ENCODE assay signal across 20 mouse cellular contexts in the genomic region with DNA sequence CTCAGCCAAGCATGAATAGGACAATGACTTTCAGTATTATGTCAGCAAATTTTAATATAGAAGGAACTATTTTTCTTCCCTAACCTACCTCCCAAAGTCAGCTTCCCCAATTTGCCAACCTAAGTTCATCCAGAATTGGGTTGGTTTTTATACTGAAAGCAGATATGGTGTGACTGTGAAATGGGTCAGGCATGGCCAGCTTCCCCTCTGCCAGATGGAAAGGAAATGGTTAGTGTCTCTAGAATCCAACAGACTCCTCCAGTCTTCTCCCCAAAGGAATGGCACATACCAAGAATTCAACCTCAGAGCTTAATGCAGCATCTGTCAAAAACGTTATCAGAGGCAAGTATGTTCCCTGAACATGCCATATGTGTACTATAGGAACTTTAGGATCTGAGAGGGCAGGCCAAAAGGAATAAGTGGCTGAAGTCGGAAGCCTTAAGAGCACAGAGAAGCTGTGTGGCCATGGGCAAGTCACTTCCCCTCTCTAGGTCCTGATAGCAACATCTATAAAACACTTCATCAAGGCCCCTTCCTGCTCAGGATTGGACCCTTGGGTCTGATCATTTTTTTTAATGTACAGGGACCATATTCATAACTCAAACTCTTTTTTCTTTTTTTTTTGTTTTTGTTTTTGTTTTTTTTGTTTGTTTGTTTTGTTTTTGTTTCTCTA. TPM values are rescaled to one million over a fixed set of nuclear protein-coding genes. Genes with fewer than 3 reads are reported as not detected.
A peak's percentile ranks its signal among the peaks of the same experiment; 100 is the strongest.
DNase-seq lines count a peak whose midpoint lies in the region; ATAC-seq and TF ChIP-seq lines count a peak whose summit lies in the region.
"Had no signal": no experiment of that assay in that cellular context is flagged by ENCODE, and none has a peak within 500 bp of the region (broad histone marks: within the 10 kb centered on the region; RNA-seq: fewer than 3 reads in every experiment).

No protein-coding gene starts in this region.

- no peak for TF ChIP-seq EP300 in liver, embryonic 14.5 days (IDR thresholded peaks at IDR 0.05; ENCODE audit: low read depth)

- no peak for DNase-seq in liver, embryonic 11.5 days (ENCODE audit: low spot score)
- no peak for DNase-seq in liver
- DNase-seq in liver, embryonic 14.5 days (ENCODE audit: low read depth in 3 of 3, low spot score in 3 of 3): no peak
- DNase-seq in testis, postnatal 14 days (ENCODE audit: low spot score): no peak
- DNase-seq in adrenal gland, adult (ENCODE audit: inconsistent age in 2 of 2, low spot score in 1 of 2): no peak
- DNase-seq in spleen, postnatal 36 days (ENCODE audit: low spot score in 2 of 2): no peak
- DNase-seq: adrenal gland, postnatal 25 days; cerebellum, postnatal 14 days; gastrocnemius, adult 2 months; heart, adult 11 months; heart, postnatal 10 days; lung, embryonic 14.5 days; lung, postnatal 4 days had no signal

- H3K4me3 ChIP-seq in liver, embryonic 11.5 days (ENCODE audit: low read depth, low read length): 0 out of 2 replicates have a peak overlapping the region, but pooled peaks have one; percentile 10
- H3K4me3 ChIP-seq in bone marrow, adult 2 months (replicated peaks; ENCODE audit: control insufficient read depth, low read depth, low read length): no peak overlapping the region
- H3K4me3 ChIP-seq in liver, embryonic 14.5 days (ENCODE audit: insufficient read depth in 1 of 2, low read depth in 2 of 2, low read length in 2 of 2): no peak overlapping the region
- H3K4me3 ChIP-seq: embryonic facial prominence, embryonic 12.5 days; forebrain, embryonic 15.5 days; gastrocnemius, adult 2 months; intestine, embryonic 15.5 days had no signal

- TF ChIP-seq POLR2A in bone marrow, adult 2 months (IDR thresholded peaks at IDR 0.05; ENCODE audit: borderline replicate concordance, control insufficient read depth, low read depth, low read length): no peak

- H3K36me3 ChIP-seq in liver, embryonic 11.5 days (ENCODE audit: control insufficient read depth, insufficient read depth, low read length): no peaks in the 10 kb centered on the region
- no peaks in the 10 kb centered on the region for H3K36me3 ChIP-seq in liver, embryonic 14.5 days (replicated peaks; ENCODE audit: control insufficient read depth, insufficient read depth, low read depth)
- H3K36me3 ChIP-seq: embryonic facial prominence, embryonic 12.5 days; forebrain, embryonic 15.5 days; intestine, embryonic 15.5 days had no signal

- TF ChIP-seq CTCF in bone marrow, adult 2 months (IDR thresholded peaks at IDR 0.05; ENCODE audit: control insufficient read depth, insufficient read depth, low read length): no peak
- no peak for TF ChIP-seq CTCF in liver, embryonic 14.5 days (IDR thresholded peaks at IDR 0.05; ENCODE audit: low read depth)

- no peaks in the 10 kb centered on the region for H3K27me3 ChIP-seq in liver, embryonic 11.5 days (replicated peaks; ENCODE audit: control insufficient read depth, insufficient read depth, low read length)
- H3K27me3 ChIP-seq in liver, embryonic 14.5 days (ENCODE audit: control insufficient read depth, insufficient read depth, low read length): no peaks in the 10 kb centered on the region
- H3K27me3 ChIP-seq: embryonic facial prominence, embryonic 12.5 days; forebrain, embryonic 15.5 days; intestine, embryonic 15.5 days; Patski had no signal

- peak overlapping the region; percentile 52 for H3K4me2 ChIP-seq in liver, embryonic 11.5 days
- H3K4me2 ChIP-seq in liver, embryonic 14.5 days (ENCODE audit: low read depth): peak overlapping the region; percentile 64
- H3K4me2 ChIP-seq: embryonic facial prominence, embryonic 12.5 days; forebrain, embryonic 15.5 days; hindbrain, embryonic 14.5 days; intestine, embryonic 15.5 days; lung, embryonic 14.5 days had no signal

- H3K27ac ChIP-seq in liver, embryonic 11.5 days (ENCODE audit: low read depth, low read length): peak overlapping the region; percentile 98
- H3K27ac ChIP-seq in bone marrow, adult 2 months (ENCODE audit: control insufficient read depth, insufficient read depth, low read depth, low read length, poor library complexity): peak overlapping the region; percentile 94
- peak overlapping the region; percentile 95 for H3K27ac ChIP-seq in liver, embryonic 14.5 days
- H3K27ac ChIP-seq: embryonic facial prominence, embryonic 12.5 days; forebrain, embryonic 15.5 days; gastrocnemius, adult 2 months; hindbrain, embryonic 14.5 days; intestine, embryonic 15.5 days had no signal

- WGBS in liver, embryonic 11.5 days: 48% methylated on average over 2 of the region's 2 CpGs
- 40% methylated on average over 2 of the region's 2 CpGs for WGBS in bone marrow, adult 2 months
- 32% methylated on average over 2 of the region's 2 CpGs for WGBS in liver, embryonic 14.5 days (ENCODE audit: insufficient replicate concordance)

- H3K9ac ChIP-seq in liver, embryonic 11.5 days (ENCODE audit: low read depth, low read length): peak overlapping the region; percentile 52
- H3K9ac ChIP-seq in liver, embryonic 14.5 days (replicated peaks): peak overlapping the region; percentile 52
- H3K9ac ChIP-seq: embryonic facial prominence, embryonic 12.5 days; forebrain, embryonic 15.5 days; hindbrain, embryonic 14.5 days; intestine, embryonic 15.5 days; lung, embryonic 14.5 days had no signal

- no peaks in the 10 kb centered on the region for H3K9me3 ChIP-seq in liver, embryonic 11.5 days (ENCODE audit: control insufficient read depth, low read length)
- no peaks in the 10 kb centered on the region for H3K9me3 ChIP-seq in liver, embryonic 14.5 days (ENCODE audit: control insufficient read depth, low read length)
- H3K9me3 ChIP-seq: embryonic facial prominence, embryonic 12.5 days; forebrain, embryonic 15.5 days; intestine, embryonic 15.5 days had no signal

- no peak; the same call in 1 of the 2 replicates for ATAC-seq in liver, embryonic 11.5 days (replicated peaks; ENCODE audit: low FRiP score)
- no peak for ATAC-seq in liver, embryonic 14.5 days (ENCODE audit: insufficient read depth)
- ATAC-seq: activated CD4-positive, CD25-positive, alpha-beta regulatory T cell, adult 4 months; Patski had no signal

- H3K4me1 ChIP-seq in liver, embryonic 11.5 days (replicated peaks; ENCODE audit: control insufficient read depth, insufficient read depth, low read length): peaks cover 73% of the 10 kb centered on the region
- H3K4me1 ChIP-seq in bone marrow, adult 2 months (ENCODE audit: control insufficient read depth, insufficient read depth, low read length): peaks cover 18% of the 10 kb centered on the region
- H3K4me1 ChIP-seq in liver, embryonic 14.5 days (replicated peaks; ENCODE audit: control insufficient read depth in 2 of 2, insufficient read depth in 2 of 2, low read length in 1 of 2): peaks cover 76 to 88% of the 10 kb centered on the region in 2 experiments

RNA-seq across cellular contexts. Expression of a gene that starts 21.3 kb away (rescaled TPM):
- 5.1 TPM in 2 replicates for polyA plus RNA-seq in liver, embryonic 11.5 days (2014; fragmentation: Nextera tagmentation; extraction: Ambion mirVana)
- 16.0 and 25.1 TPM in 2 replicates for polyA plus RNA-seq in bone marrow, adult 2 months (2011; ENCODE audit: insufficient read depth, insufficient read length, low replicate concordance, missing spikeins)
- polyA plus RNA-seq in liver, embryonic 14.5 days (2012; rRNA removed): 2.1 and 2.6 TPM in 2 replicates
- 2.7 and 2.8 TPM in 2 replicates for polyA plus RNA-seq in liver, embryonic 14.5 days (2014; fragmentation: Nextera tagmentation; extraction: Ambion mirVana)
